Mouse (Mus musculus) olfactory bulb, adult 2 months (tissue): ENCODE data around the gene Dpf1.

Experiments
- CTCF ChIP-seq: fragments of 200-500 bp; IDR thresholded peaks from 2 replicates; pipeline ENCODE4 v1.5.1; 2012; ENCODE audit warnings: low read depth, mild to moderate bottlenecking, low read length, moderate library complexity; ENCODE audit not compliant: insufficient read depth
- POLR2A ChIP-seq: fragments of 200-500 bp; IDR thresholded peaks from 2 replicates; pipeline ENCODE4 v1.6.1; 2012; ENCODE audit warnings: mild to moderate bottlenecking, low read depth, low read length, moderate library complexity; ENCODE audit not compliant: insufficient read depth

- no peak for TF ChIP-seq POLR2A
- TF ChIP-seq CTCF, result no peak
Measured at GRCm38 (mm10) chr7:29306619-29307018, 2.9 kb downstream of the Dpf1 start.
